Mouse (Mus musculus) embryonic fibroblast, embryonic 13.5 days (primary cell): ENCODE measurements around the gene Nkx1-1.

Experiments
- CTCF ChIP-seq: IDR thresholded peaks from 2 replicates; pipeline ENCODE4 v1.5.1; 2011; ENCODE audit warnings: mild to moderate bottlenecking, control low read depth, low read length, moderate library complexity, borderline replicate concordance; ENCODE audit not compliant: insufficient read depth
- POLR2A ChIP-seq: IDR thresholded peaks from 2 replicates; pipeline ENCODE4 v1.6.1; 2011; ENCODE audit warnings: low read depth, mild to moderate bottlenecking, control low read depth, low read length, moderate library complexity

DNA sequence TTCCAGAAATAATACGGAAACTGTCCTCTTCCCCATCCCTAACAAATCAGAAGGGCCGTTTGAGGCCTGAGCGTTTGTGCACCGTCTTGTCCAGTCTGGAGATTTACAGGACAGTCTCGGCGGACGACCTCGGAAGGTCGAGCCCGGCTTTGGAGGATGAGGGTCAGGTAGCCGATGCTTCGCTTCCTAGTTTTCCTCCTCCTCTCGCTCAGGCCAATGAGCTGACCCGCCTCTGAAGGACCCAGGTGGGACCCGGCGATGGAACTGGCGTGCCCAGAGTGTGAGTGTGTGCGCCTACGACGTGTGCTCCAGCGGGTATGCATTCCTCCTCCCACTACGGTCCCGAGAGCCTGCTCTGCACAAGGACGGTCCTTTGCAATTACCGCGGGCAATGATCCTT lies 1.4 kb upstream of the Nkx1-1 start:
- TF ChIP-seq POLR2A (no peak), CTCF (no peak)
